Mouse (Mus musculus) CH12.LX (cell line): Measurements from ENCODE around the gene Ech1.
A peak's percentile ranks its signal among the peaks of the same experiment; 100 is the strongest.

Source experiments
- BHLHE40 ChIP-seq: IDR thresholded peaks from 2 replicates; pipeline ENCODE4 v1.6.1; 2011; ENCODE audit warnings: mild to moderate bottlenecking, low read depth, low read length, improper control_type of control experiment
- CTCF ChIP-seq, 2 experiments: IDR thresholded peaks in 1 of 2; conservative IDR thresholded peaks in 1 of 2; 2 replicates each; pipeline ENCODE4 v1.5.1; 2011 to 2012; ENCODE audit warnings: low read depth in 2 of 2, low read length in 2 of 2, improper control_type of control experiment in 1 of 2, inconsistent platforms in 1 of 2, mild to moderate bottlenecking in 1 of 2, moderate library complexity in 1 of 2
- ETS1 ChIP-seq: conservative IDR thresholded peaks from 2 replicates; pipeline ENCODE4 v1.6.1; 2012; ENCODE audit warnings: low read depth, mild to moderate bottlenecking, inconsistent platforms, low read length, improper control_type of control experiment, moderate library complexity
- HCFC1 ChIP-seq: IDR thresholded peaks from 2 replicates; pipeline ENCODE4 v1.6.1; 2012; ENCODE audit warnings: low read depth, mild to moderate bottlenecking, inconsistent platforms, low read length, improper control_type of control experiment
- MAZ ChIP-seq: IDR thresholded peaks from 2 replicates; pipeline ENCODE4 v1.6.1; 2012; ENCODE audit warnings: low read depth, mild to moderate bottlenecking, inconsistent platforms, low read length, improper control_type of control experiment, moderate library complexity
- POLR2A ChIP-seq: IDR thresholded peaks from 2 replicates; pipeline ENCODE4 v1.6.1; 2011; ENCODE audit warnings: low read depth, mild to moderate bottlenecking, improper control_type of control experiment, low read length
- SMC3 ChIP-seq: IDR thresholded peaks from 2 replicates; pipeline ENCODE4 v1.6.1; 2011; ENCODE audit warnings: low read depth, low read length, improper control_type of control experiment
- TBP ChIP-seq: conservative IDR thresholded peaks from 2 replicates; pipeline ENCODE4 v1.6.1; 2011; ENCODE audit warnings: low read depth, low read length, improper control_type of control experiment
- UBTF ChIP-seq: IDR thresholded peaks from 2 replicates; pipeline ENCODE4 v1.6.1; 2012; ENCODE audit warnings: low read depth, mild to moderate bottlenecking, inconsistent platforms, low read length, improper control_type of control experiment, moderate library complexity

DNA sequence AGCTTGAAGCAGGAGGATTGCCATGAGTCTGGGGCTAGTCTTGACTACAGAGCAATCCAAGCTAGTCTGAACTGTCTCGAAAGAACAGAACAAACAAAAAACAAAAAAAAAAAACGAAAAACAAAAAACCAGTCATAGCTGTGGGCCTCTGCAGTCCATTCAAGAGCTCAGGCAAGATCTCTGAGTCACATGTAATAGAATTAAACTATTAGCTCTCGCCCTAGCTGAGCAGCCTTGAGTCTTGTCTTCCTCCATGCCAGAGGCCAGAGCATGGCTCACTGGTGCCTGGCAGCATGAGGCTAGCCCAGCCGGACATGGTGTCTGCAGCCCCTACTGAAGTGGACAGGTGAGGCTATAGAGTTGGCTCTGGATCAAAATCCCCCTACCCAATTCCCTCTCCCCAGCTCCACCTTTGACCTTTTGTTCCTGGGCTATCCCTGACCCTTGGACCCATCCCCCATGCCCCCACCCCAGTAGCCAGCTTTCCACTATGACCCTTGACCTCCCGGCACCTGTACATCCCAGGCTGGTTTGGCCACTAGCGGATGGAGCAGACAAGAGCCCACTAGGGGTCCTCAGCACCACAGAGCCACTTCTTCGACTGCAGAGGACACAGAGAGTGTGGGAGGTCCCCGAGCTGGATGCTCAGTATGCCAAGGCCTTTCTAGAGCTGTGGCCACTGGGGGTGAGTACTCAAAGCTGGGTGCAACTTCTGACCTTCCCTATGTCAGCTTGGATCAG is 34.8 kb upstream of the Ech1 start:
- no peak for TF ChIP-seq POLR2A
- TF ChIP-seq UBTF = no peak
- TF ChIP-seq SMC3 = peak; percentile 42; the same call in 1 of the 2 replicates
- TF ChIP-seq BHLHE40 = no peak
- no peak for TF ChIP-seq HCFC1
- TF ChIP-seq TBP = no peak
- no peak for TF ChIP-seq ETS1
- no peak for TF ChIP-seq MAZ
- TF ChIP-seq CTCF (conservative IDR thresholded peaks at IDR 0.05 in 1 of 2, IDR thresholded peaks at IDR 0.05 in 1 of 2; ENCODE audit: low read depth in 2 of 2, low read length in 2 of 2) = peak in 1 of 2 experiments; percentile 67; a peak in 2 of 4 replicates
